Mouse (Mus musculus) MEL (cell line): ENCODE measurements around the gene Rcan1. TPM values are rescaled to one million over a fixed set of nuclear protein-coding genes. Genes with fewer than 3 reads are reported as not detected.
A peak's percentile ranks its signal among the peaks of the same experiment; 100 is the strongest.

Source experiments
- DNase-seq: peaks from one replicate; pipeline ENCODE4 v3.0.0; 2011; ENCODE audit warnings: low read depth, low spot score
- H3K27ac ChIP-seq: 2 replicates; pipeline ENCODE4 v1.5.1; 2012; ENCODE audit warnings: low read depth, mild to moderate bottlenecking, control low read depth, low read length, moderate library complexity; ENCODE audit not compliant: control insufficient read depth
- H3K27me3 ChIP-seq, 2 experiments: fragments of 150-350 bp in 1 of 2; sonication (generic) in 1 of 2; 2 replicates each; pipeline ENCODE4 v1.6.1; 2012; ENCODE audit warnings: low read length in 2 of 2, mild to moderate bottlenecking in 2 of 2, improper control_type of control experiment in 1 of 2, moderate library complexity in 1 of 2; ENCODE audit not compliant: insufficient read depth in 2 of 2, control insufficient read depth in 1 of 2
- H3K36me3 ChIP-seq, 2 experiments: 2 replicates each; pipeline ENCODE4 v1.6.1; 2012 to 2014; ENCODE audit warnings: low read length in 2 of 2, improper control_type of control experiment in 1 of 2, inconsistent platforms in 1 of 2, mild to moderate bottlenecking in 1 of 2; ENCODE audit not compliant: insufficient read depth in 2 of 2, control insufficient read depth in 1 of 2
- H3K4me1 ChIP-seq, 2 experiments: fragments of 150-350 bp in 1 of 2; sonication (generic) in 1 of 2; 2 replicates each; pipeline ENCODE4 v1.6.1; 2012; ENCODE audit warnings: low read length in 2 of 2, improper control_type of control experiment in 1 of 2, mild to moderate bottlenecking in 1 of 2; ENCODE audit not compliant: insufficient read depth in 2 of 2, control insufficient read depth in 1 of 2
- H3K4me3 ChIP-seq, 2 experiments: fragments of 150-350 bp in 1 of 2; sonication (generic) in 1 of 2; 2 replicates each; pipeline ENCODE4 v1.5.1; 2012; ENCODE audit warnings: low read depth in 2 of 2, low read length in 2 of 2, mild to moderate bottlenecking in 2 of 2, moderate library complexity in 2 of 2, control low read depth in 1 of 2, improper control_type of control experiment in 1 of 2; ENCODE audit not compliant: control insufficient read depth in 1 of 2, insufficient read depth in 1 of 2
- H3K79me2 ChIP-seq: 2 replicates; pipeline ENCODE4 v1.6.1; 2012; ENCODE audit warnings: mild to moderate bottlenecking, low read length, moderate library complexity; ENCODE audit not compliant: control insufficient read depth, poor library complexity, insufficient read depth
- H3K9ac ChIP-seq: 2 replicates; pipeline ENCODE4 v1.6.1; 2012; ENCODE audit warnings: low read depth, mild to moderate bottlenecking, control low read depth, low read length, moderate library complexity; ENCODE audit not compliant: control insufficient read depth, poor library complexity, severe bottlenecking
- H3K9me3 ChIP-seq: fragments of 150-350 bp; sonication (generic); replicated peaks from 2 replicates; pipeline ENCODE4 v1.6.1; 2012; ENCODE audit warnings: mild to moderate bottlenecking, low read length, improper control_type of control experiment, moderate library complexity; ENCODE audit not compliant: insufficient read depth
- BHLHE40 ChIP-seq: IDR thresholded peaks from 2 replicates; pipeline ENCODE4 v1.6.1; 2012; ENCODE audit warnings: low read depth, mild to moderate bottlenecking, inconsistent platforms, low read length, improper control_type of control experiment, borderline replicate concordance
- CHD2 ChIP-seq: IDR thresholded peaks from 2 replicates; pipeline ENCODE4 v1.6.1; 2011; ENCODE audit warnings: low read length, improper control_type of control experiment
- E2F4 ChIP-seq: IDR thresholded peaks from 2 replicates; pipeline ENCODE4 v1.6.1; 2011; ENCODE audit warnings: low read depth, low read length, improper control_type of control experiment, borderline replicate concordance
- ELF1 ChIP-seq: IDR thresholded peaks from 2 replicates; pipeline ENCODE4 v1.6.1; 2014; ENCODE audit warnings: low read depth, mild to moderate bottlenecking, inconsistent platforms, low read length, improper control_type of control experiment, moderate library complexity
- EP300 ChIP-seq, 2 experiments: IDR thresholded peaks; 2 replicates each; pipeline ENCODE4 v1.6.1; 2011; ENCODE audit warnings: improper control_type of control experiment in 2 of 2, low read length in 2 of 2, low read depth in 1 of 2, mild to moderate bottlenecking in 1 of 2
- ETS1 ChIP-seq: IDR thresholded peaks from 2 replicates; pipeline ENCODE4 v1.6.1; 2012; ENCODE audit warnings: low read depth, mild to moderate bottlenecking, inconsistent platforms, low read length, improper control_type of control experiment, moderate library complexity
- GATA1 ChIP-seq: IDR thresholded peaks from 2 replicates; pipeline ENCODE4 v1.6.1; 2011; ENCODE audit warnings: low read depth, low read length, improper control_type of control experiment
- MAZ ChIP-seq: IDR thresholded peaks from 2 replicates; pipeline ENCODE4 v1.6.1; 2012; ENCODE audit warnings: low read depth, mild to moderate bottlenecking, inconsistent platforms, low read length, improper control_type of control experiment
- MEF2A ChIP-seq: IDR thresholded peaks from 2 replicates; pipeline ENCODE4 v1.6.1; 2014; ENCODE audit warnings: low read depth, mild to moderate bottlenecking, inconsistent platforms, low read length, improper control_type of control experiment; ENCODE audit not compliant: poor library complexity, insufficient replicate concordance, severe bottlenecking; ENCODE audit errors: extremely low read depth
- MXI1 ChIP-seq: IDR thresholded peaks from 2 replicates; pipeline ENCODE4 v1.6.1; 2011; ENCODE audit warnings: mild to moderate bottlenecking, low read depth, low read length, improper control_type of control experiment
- POLR2A ChIP-seq, 2 experiments: IDR thresholded peaks; 2 replicates each; pipeline ENCODE4 v1.6.1; 2011 to 2012; ENCODE audit warnings: low read length in 2 of 2, mild to moderate bottlenecking in 2 of 2, control low read depth in 1 of 2, improper control_type of control experiment in 1 of 2, low read depth in 1 of 2, moderate library complexity in 1 of 2; ENCODE audit not compliant: control insufficient read depth in 1 of 2, insufficient read depth in 1 of 2, poor library complexity in 1 of 2
- RAD21 ChIP-seq: IDR thresholded peaks from 2 replicates; pipeline ENCODE4 v1.6.1; 2011; ENCODE audit warnings: mild to moderate bottlenecking, low read depth, low read length, improper control_type of control experiment
- RCOR1 ChIP-seq: IDR thresholded peaks from 2 replicates; pipeline ENCODE4 v1.6.1; 2012; ENCODE audit warnings: low read depth, mild to moderate bottlenecking, inconsistent platforms, low read length, improper control_type of control experiment
- SMC3 ChIP-seq: IDR thresholded peaks from 2 replicates; pipeline ENCODE4 v1.6.1; 2011; ENCODE audit warnings: low read depth, low read length, improper control_type of control experiment
- TBP ChIP-seq: IDR thresholded peaks from 2 replicates; pipeline ENCODE4 v1.8.0; 2011; ENCODE audit warnings: low read depth, low read length, improper control_type of control experiment
- TCF12 ChIP-seq: IDR thresholded peaks from 2 replicates; pipeline ENCODE4 v1.6.1; 2014; ENCODE audit warnings: low read depth, mild to moderate bottlenecking, inconsistent platforms, low read length, improper control_type of control experiment, moderate library complexity
- USF1 ChIP-seq: IDR thresholded peaks from 2 replicates; pipeline ENCODE4 v1.6.1; 2014; ENCODE audit warnings: low read depth, mild to moderate bottlenecking, inconsistent platforms, low read length, improper control_type of control experiment, moderate library complexity
- polyA plus RNA-seq, 2 experiments: library from polyadenylated mRNA; stranded (reverse) in 1 of 2; unstranded in 1 of 2; fragments of >175 nt in 1 of 2; fragments of >200 nt in 1 of 2; gene quantifications; 2 replicates each; pipeline versions ENCODE4 v1.2.1 to v1.2.4; 2012; ENCODE audit warnings: low replicate concordance in 2 of 2, low read depth in 1 of 2; ENCODE audit not compliant: insufficient read length in 2 of 2, insufficient read depth in 1 of 2, missing spikeins in 1 of 2
- total RNA-seq: library from RNA; depleted of rRNA; stranded (reverse); fragments of 300-350 nt; gene quantifications from 2 replicates; pipeline ENCODE4 v1.2.3, GENCODE M21; 2012

Rcan1 gene
- total and polyA plus RNA-seq, 3 experiments = 9.5 to 14.6 TPM; not detected in 1

DNA sequence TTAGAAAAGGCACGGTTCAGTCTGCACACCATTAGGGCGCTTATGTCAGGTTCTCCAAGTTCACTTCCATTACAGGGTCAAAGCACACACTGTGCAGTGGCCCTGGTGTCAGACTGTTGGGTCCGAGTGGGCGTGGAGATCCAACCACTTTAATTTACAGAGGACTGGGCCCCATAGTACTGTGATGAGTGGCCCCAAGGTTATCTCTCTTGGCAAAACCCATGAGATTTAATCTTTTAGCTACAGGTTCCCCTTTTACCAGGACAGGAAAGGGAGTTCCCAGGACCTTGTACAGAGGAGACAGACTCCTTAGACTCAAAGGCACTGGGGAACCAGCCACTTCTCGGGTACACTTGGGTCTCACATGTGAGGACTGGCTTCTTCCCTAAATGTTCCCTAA, 115.3 kb downstream of the Rcan1 start:
- Histone ChIP-seq H3K27ac (no peak overlapping the region), H3K4me1 (peaks cover 0 to 12% of the 10 kb centered on the region in 2 experiments; a peak in 2 of 4 replicates), H3K4me3 (no peak overlapping the region), H3K79me2 (no peaks in the 10 kb centered on the region), H3K36me3 (peaks cover 0 to 6% of the 10 kb centered on the region in 2 experiments; a peak in 2 of 4 replicates), H3K9ac (no peak overlapping the region), H3K27me3 (peaks cover 2 to 4% of the 10 kb centered on the region in 2 experiments), H3K9me3 (no peaks in the 10 kb centered on the region)
- no peak for DNase-seq
- no peak for TF ChIP-seq BHLHE40
- TF ChIP-seq GATA1 = peak; percentile 42; the same call in 1 of the 2 replicates
- TF ChIP-seq MAZ = no peak

DNA sequence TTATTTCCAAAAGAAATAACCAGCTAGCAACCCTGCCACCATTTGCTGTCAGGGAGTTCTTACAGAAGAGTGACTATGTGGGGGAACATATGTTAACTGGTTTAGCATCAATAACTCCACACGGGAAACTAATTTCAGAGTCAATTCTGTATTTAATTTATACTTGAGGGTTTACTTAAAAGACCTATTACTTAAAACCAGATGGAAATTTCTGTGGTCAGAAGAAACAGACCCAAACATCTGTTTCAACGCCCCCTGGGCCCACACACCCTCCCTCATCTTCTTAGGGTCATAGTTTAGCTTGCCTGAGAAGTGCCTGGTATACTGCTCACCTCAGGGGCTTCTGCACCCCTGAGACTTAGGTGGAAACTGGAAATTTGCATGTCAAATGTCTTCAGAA, 116.8 kb downstream of the Rcan1 start:
- Histone ChIP-seq H3K79me2 (no peaks in the 10 kb centered on the region), H3K27ac (no peak overlapping the region), H3K9ac (no peak overlapping the region), H3K9me3 (no peaks in the 10 kb centered on the region), H3K36me3 (peaks cover 0 to 6% of the 10 kb centered on the region in 2 experiments; a peak in 2 of 4 replicates), H3K4me3 (no peak overlapping the region), H3K27me3 (peaks cover 0 to 4% of the 10 kb centered on the region in 2 experiments; a peak in 2 of 4 replicates), H3K4me1 (peaks cover 0 to 12% of the 10 kb centered on the region in 2 experiments; a peak in 2 of 4 replicates)
- DNase-seq = no peak
- TF ChIP-seq E2F4 (no peak), RCOR1 (no peak), MXI1 (no peak), ELF1 (no peak), SMC3 (no peak), EP300 (IDR thresholded peaks at IDR 0.05; ENCODE audit: low read depth in 1 of 2, low read length in 2 of 2) (no peak), RAD21 (no peak), ETS1 (no peak), POLR2A (IDR thresholded peaks at IDR 0.05; ENCODE audit: control insufficient read depth in 1 of 2, insufficient read depth in 1 of 2, low read depth in 1 of 2, low read length in 2 of 2, poor library complexity in 1 of 2) (no peak), CHD2 (no peak), TCF12 (no peak), TBP (no peak), MEF2A (no peak), USF1 (no peak)
